Mouse (Mus musculus): ENCODE measurements at regions not wholly inside any gene's neighbourhood (a gene's known extent, or its start where the extent isn't known, plus 50 kb on each side); places are given as distances from the start of the nearest gene placed in this dataset.
A peak's percentile ranks its signal among the peaks of the same experiment; 100 is the strongest.
"Not testable (repeated sequence)": the region's sequence is repeated elsewhere in the genome, so short reads cannot be mapped to it uniquely, and the experiment has no call there.

- DNase-seq (ENCODE audit: low spot score): no peak
Observed at GRCm38 (mm10) chr7:69167456-69167855, 418.4 kb upstream of the Arrdc4 start.

- DNase-seq (ENCODE audit: low spot score): no peak
Observed at GRCm38 (mm10) chr7:69161916-69162315, 412.9 kb upstream of the Arrdc4 start.

GRCm38 (mm10) chr7:69142351-69142750, 393.3 kb upstream of the Arrdc4 start:
- DNase-seq (ENCODE audit: low spot score): no peak

GRCm38 (mm10) chr7:69133441-69133840, 384.4 kb upstream of the Arrdc4 start:
- no peak for DNase-seq (ENCODE audit: low spot score)

- not testable (repeated sequence) for DNase-seq (ENCODE audit: low spot score)
Observed at GRCm38 (mm10) chr7:69101770-69102169, 352.7 kb upstream of the Arrdc4 start.

- no peak for DNase-seq (ENCODE audit: low spot score)
Observed at GRCm38 (mm10) chr7:69097587-69098095, 348.6 kb upstream of the Arrdc4 start.

- DNase-seq (ENCODE audit: low spot score): no peak
Observed at GRCm38 (mm10) chr7:69074780-69075179, 325.7 kb upstream of the Arrdc4 start.

- DNase-seq (ENCODE audit: low spot score): no peak
Observed at GRCm38 (mm10) chr7:69062994-69063393, 314.0 kb upstream of the Arrdc4 start.

GRCm38 (mm10) chr7:69062506-69062905, 313.5 kb upstream of the Arrdc4 start:
- DNase-seq (ENCODE audit: low spot score): no peak

GRCm38 (mm10) chr7:69062094-69062493, 313.1 kb upstream of the Arrdc4 start:
- no peak for DNase-seq (ENCODE audit: low spot score)

- DNase-seq (ENCODE audit: low spot score): no peak
Observed at GRCm38 (mm10) chr7:69061242-69061641, 312.2 kb upstream of the Arrdc4 start.

GRCm38 (mm10) chr7:69016575-69016974, 267.5 kb upstream of the Arrdc4 start:
- no peak for DNase-seq (ENCODE audit: low spot score)

GRCm38 (mm10) chr7:69015047-69015446, 266.0 kb upstream of the Arrdc4 start:
- no peak for DNase-seq (ENCODE audit: low spot score)

- no peak for DNase-seq (ENCODE audit: low spot score)
Observed at GRCm38 (mm10) chr7:69007237-69007636, 258.2 kb upstream of the Arrdc4 start.

GRCm38 (mm10) chr7:68988061-68988460, 239.0 kb upstream of the Arrdc4 start:
- DNase-seq (ENCODE audit: low spot score): no peak

GRCm38 (mm10) chr7:68983937-68984336, 234.9 kb upstream of the Arrdc4 start:
- no peak for DNase-seq (ENCODE audit: low spot score)

GRCm38 (mm10) chr7:68982914-68983502, 234.0 kb upstream of the Arrdc4 start:
- DNase-seq (ENCODE audit: low spot score): no peak

GRCm38 (mm10) chr7:68978576-68978975, 229.5 kb upstream of the Arrdc4 start:
- no peak for DNase-seq (ENCODE audit: low spot score)

- peak; percentile 9 for DNase-seq (ENCODE audit: low spot score)
Observed at GRCm38 (mm10) chr7:68976813-68977752, 228.0 kb upstream of the Arrdc4 start.

- no peak for DNase-seq (ENCODE audit: low spot score)
Observed at GRCm38 (mm10) chr7:68975956-68976355, 226.9 kb upstream of the Arrdc4 start.

GRCm38 (mm10) chr7:68975580-68975894, 226.5 kb upstream of the Arrdc4 start:
- DNase-seq (ENCODE audit: low spot score): no peak

GRCm38 (mm10) chr7:68974761-68975579, 225.9 kb upstream of the Arrdc4 start:
- no peak for DNase-seq (ENCODE audit: low spot score)

Measured in urinary bladder, postnatal 25 days (tissue).